Mouse (Mus musculus) CH12.LX (cell line): Measurements from ENCODE around the gene AI597479.

Source experiments
- CHD1 ChIP-seq: IDR thresholded peaks from 2 replicates; pipeline ENCODE4 v1.6.1; 2012; ENCODE audit warnings: low read depth, low read length, improper control_type of control experiment, inconsistent platforms
- POLR2A ChIP-seq: IDR thresholded peaks from 2 replicates; pipeline ENCODE4 v1.6.1; 2011; ENCODE audit warnings: low read depth, mild to moderate bottlenecking, improper control_type of control experiment, low read length
- POLR2AphosphoS2 ChIP-seq: IDR thresholded peaks from 2 replicates; pipeline ENCODE4 v1.6.1; 2011; ENCODE audit warnings: low read depth, low read length, improper control_type of control experiment
- TCF12 ChIP-seq: IDR thresholded peaks from 2 replicates; pipeline ENCODE4 v1.6.1; 2014; ENCODE audit warnings: low read depth, mild to moderate bottlenecking, inconsistent platforms, low read length, improper control_type of control experiment
- USF1 ChIP-seq: IDR thresholded peaks from 2 replicates; pipeline ENCODE4 v1.6.1; 2014; ENCODE audit warnings: low read depth, mild to moderate bottlenecking, inconsistent platforms, low read length, improper control_type of control experiment
- ZC3H11A ChIP-seq: IDR thresholded peaks from 2 replicates; pipeline ENCODE4 v1.6.1; 2012; ENCODE audit warnings: low read depth, mild to moderate bottlenecking, inconsistent platforms, low read length, improper control_type of control experiment

GRCm38 (mm10) chr1:43094206-43094605 lies 4.3 kb upstream of the AI597479 start:
- TF ChIP-seq POLR2AphosphoS2 (no peak), POLR2A (no peak), TCF12 (no peak), USF1 (no peak), ZC3H11A (no peak), CHD1 (no peak)
